Mouse (Mus musculus): ENCODE results near the gene H2afx.

DNA sequence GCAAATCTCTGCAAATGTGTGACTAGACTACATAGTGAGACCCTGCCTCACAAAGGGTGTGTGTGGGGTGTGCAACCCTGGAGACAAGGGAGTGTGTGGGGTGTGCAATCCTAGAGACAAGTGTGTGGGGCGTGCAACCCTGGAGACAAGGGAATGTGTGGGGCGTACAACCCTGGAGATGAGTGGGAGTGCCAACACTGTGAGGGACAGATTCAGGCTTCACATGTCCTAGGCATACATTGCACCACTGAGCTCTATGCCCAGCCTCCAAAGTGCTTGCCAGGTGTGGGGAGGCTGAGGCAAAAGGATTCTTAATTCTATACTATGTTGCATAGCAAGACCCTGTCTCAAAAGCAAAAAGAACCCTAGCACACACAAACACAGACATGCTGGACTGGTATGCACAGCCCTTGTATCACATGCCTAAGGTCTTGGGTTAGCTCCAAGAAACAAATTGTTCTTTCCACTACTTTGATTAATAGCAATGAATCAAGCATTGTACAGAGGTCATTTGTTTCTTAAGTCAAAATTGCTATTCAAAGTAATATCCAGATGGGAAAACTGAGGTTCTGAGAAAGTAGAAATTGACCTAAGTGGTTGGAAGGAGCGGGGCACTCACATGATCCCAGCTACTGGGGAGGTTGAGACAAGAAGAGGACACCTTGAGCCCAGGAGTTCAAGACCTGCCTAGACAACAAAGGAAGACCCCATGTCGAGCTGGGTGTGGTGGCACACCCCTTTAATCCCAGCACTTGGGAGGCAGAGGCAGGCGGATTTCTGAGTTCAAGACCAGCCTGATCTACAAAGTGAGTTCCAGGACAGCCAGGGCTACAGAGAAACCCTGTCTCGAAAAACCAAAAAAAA, 11.3 kb downstream of the H2afx start:
- no peak for TF ChIP-seq POLR2A (IDR thresholded peaks at IDR 0.05; ENCODE audit: control insufficient read depth, extremely low read depth, insufficient read depth, low read length, poor library complexity)
- TF ChIP-seq CTCF (IDR thresholded peaks at IDR 0.05; ENCODE audit: borderline replicate concordance, control insufficient read depth, extremely low read depth, insufficient read depth, low read length, poor library complexity), result no peak
